9 mouse cellular contexts compared by ENCODE assay signal in genomic region chr1:194629135-194629689, GRCm38 (mm10). TPM values are rescaled to one million over a fixed set of nuclear protein-coding genes. Genes with fewer than 3 reads are reported as not detected.
A peak's percentile ranks its signal among the peaks of the same experiment; 100 is the strongest.
DNase-seq lines count a peak whose midpoint lies in the region; ATAC-seq and TF ChIP-seq lines count a peak whose summit lies in the region.
"Had no signal": no experiment of that assay in that cellular context is flagged by ENCODE, and none has a peak within 500 bp of the region (broad histone marks: within the 10 kb centered on the region; RNA-seq: fewer than 3 reads in every experiment).

No protein-coding gene starts in this region.

- TF ChIP-seq CTCF in heart, adult 2 months (IDR thresholded peaks at IDR 0.05), result no peak

- WGBS in heart, adult 2 months, result 42% methylated on average over 2 of the region's 2 CpGs
- 13% methylated on average over 2 of the region's 2 CpGs for WGBS in hindbrain, embryonic 13.5 days
- WGBS in midbrain, embryonic 16.5 days, result 16% methylated on average over 2 of the region's 2 CpGs

- no peak for DNase-seq in heart, adult 2 months
- no peak for DNase-seq in heart, postnatal 36 days
- peak; percentile 78 for DNase-seq in embryo, embryonic 10 days (ENCODE audit: low spot score)
- no peak for DNase-seq in ovary, adult 18-20 months (ENCODE audit: low spot score)
- no peak for DNase-seq in adrenal gland, adult 2 months
- DNase-seq in spleen, postnatal 36 days (ENCODE audit: low spot score in 2 of 2), result no peak
- DNase-seq: B cell, adult 2 months had no signal

- H3K4me3 ChIP-seq in heart, adult 2 months, result no peak overlapping the region
- H3K4me3 ChIP-seq in hindbrain, embryonic 13.5 days, result no peak overlapping the region
- no peak overlapping the region for H3K4me3 ChIP-seq in midbrain, embryonic 16.5 days (ENCODE audit: low read depth, low read length)

- peak overlapping the region; percentile 22 for H3K4me2 ChIP-seq in hindbrain, embryonic 13.5 days
- H3K4me2 ChIP-seq in midbrain, embryonic 16.5 days (ENCODE audit: low read length), result no peak overlapping the region; the same call in 1 of the 2 replicates

- H3K79me2 ChIP-seq in heart, adult 2 months (replicated peaks; ENCODE audit: control insufficient read depth, insufficient read depth, low read length), result peaks cover 12% of the 10 kb centered on the region

- TF ChIP-seq POLR2A in heart, adult 2 months (IDR thresholded peaks at IDR 0.05; ENCODE audit: insufficient read depth, low read depth, low read length), result no peak

- H3K27ac ChIP-seq in heart, adult 2 months, result peak overlapping the region; percentile 9; the same call in 1 of the 2 replicates
- H3K27ac ChIP-seq in hindbrain, embryonic 13.5 days, result peak overlapping the region; percentile 58
- no peak overlapping the region for H3K27ac ChIP-seq in midbrain, embryonic 16.5 days (ENCODE audit: low read length)

- H3K27me3 ChIP-seq in heart, adult 2 months (ENCODE audit: control insufficient read depth, insufficient read depth, low read length), result no peaks in the 10 kb centered on the region
- H3K27me3 ChIP-seq in hindbrain, embryonic 13.5 days, result no peaks in the 10 kb centered on the region
- H3K27me3 ChIP-seq in midbrain, embryonic 16.5 days (ENCODE audit: control insufficient read depth, insufficient read depth, low read depth, low read length), result no peaks in the 10 kb centered on the region

- peaks cover 46% of the 10 kb centered on the region for H3K4me1 ChIP-seq in heart, adult 2 months (ENCODE audit: control insufficient read depth, insufficient read depth, low read length)
- peaks cover 94% of the 10 kb centered on the region for H3K4me1 ChIP-seq in hindbrain, embryonic 13.5 days (replicated peaks)
- H3K4me1 ChIP-seq in midbrain, embryonic 16.5 days (ENCODE audit: control insufficient read depth, insufficient read depth, low read length), result peaks cover 43% of the 10 kb centered on the region

- peak; percentile 73 for ATAC-seq in hindbrain, embryonic 13.5 days (ENCODE audit: low FRiP score)
- ATAC-seq in midbrain, embryonic 16.5 days, result peak; percentile 69

- H3K9me3 ChIP-seq in hindbrain, embryonic 13.5 days, result no peaks in the 10 kb centered on the region
- H3K9me3 ChIP-seq in midbrain, embryonic 16.5 days (replicated peaks; ENCODE audit: control insufficient read depth, low read length, poor library complexity, severe bottlenecking), result no peaks in the 10 kb centered on the region

- no peak for TF ChIP-seq EP300 in heart, adult 2 months (IDR thresholded peaks at IDR 0.05; ENCODE audit: insufficient read depth, low read depth, low read length)

- H3K36me3 ChIP-seq in heart, adult 2 months (ENCODE audit: control insufficient read depth, insufficient read depth, low read length), result peaks cover 72% of the 10 kb centered on the region
- 0 out of 2 replicates have a peak, but pooled peaks cover 3% of the 10 kb centered on the region for H3K36me3 ChIP-seq in hindbrain, embryonic 13.5 days
- no peaks in the 10 kb centered on the region for H3K36me3 ChIP-seq in midbrain, embryonic 16.5 days (ENCODE audit: control insufficient read depth, insufficient read depth, low read length)

- H3K9ac ChIP-seq in heart, adult 2 months (ENCODE audit: low read depth, low read length), result no peak overlapping the region
- H3K9ac ChIP-seq in hindbrain, embryonic 13.5 days, result peak overlapping the region; percentile 53; the same call in 1 of the 2 replicates
- no peak overlapping the region for H3K9ac ChIP-seq in midbrain, embryonic 16.5 days (ENCODE audit: low read depth, low read length)

- intact Hi-C loops in heart, adult 2 months (cut with DNase I), result loop anchor here (10.0 kb wide), 1 partner anchor 326 kb away; no protein-coding TSS in a partner anchor
- intact Hi-C loops in heart, postnatal 36 days (cut with DNase I), result no loop called here

RNA-seq across cellular contexts. Expression of gene Plxna2, which starts 11.2 kb away (rescaled TPM):
- 10 to 100 TPM; 22.6 to 30.6 TPM for total RNA-seq in heart, adult 2 months (2021)
- polyA plus RNA-seq in heart, adult 2 months (2012; rRNA removed), result 9.8 and 16.7 TPM in 2 replicates
- 10 to 100 TPM; 24.1 to 31.9 TPM for total RNA-seq in heart, postnatal 36 days (2021)
- polyA plus RNA-seq in hindbrain, embryonic 13.5 days (2015; fragmentation: Nextera tagmentation; extraction: Ambion mirVana), result 36.1 and 36.5 TPM in 2 replicates
- 18.1 and 22.0 TPM in 2 replicates for polyA plus RNA-seq in midbrain, embryonic 16.5 days (2015; fragmentation: Nextera tagmentation; extraction: Ambion mirVana)
- 1 to 10 TPM; 8.6 to 9.1 TPM for total RNA-seq in adrenal gland, adult 2 months (2021)
- polyA plus RNA-seq in adrenal gland, adult 2 months (2012; rRNA removed), result 2.6 and 3.6 TPM in 2 replicates
